Mouse (Mus musculus) intestine, embryonic 16.5 days (tissue): ENCODE results near the gene Astn1. TPM values are rescaled to one million over a fixed set of nuclear protein-coding genes. Genes with fewer than 3 reads are reported as not detected.
A peak's percentile ranks its signal among the peaks of the same experiment; 100 is the strongest.

Source experiments
- ATAC-seq: fragments of 200-750 bp; cut with Nextera tagmentation; 2 replicates; pipeline ENCODE4 v1.8.0; 2017; ENCODE audit warnings: moderate TSS enrichment, moderate library complexity
- H3K27ac ChIP-seq: fragments of 300-500 bp; sonication (generic); 2 replicates; pipeline ENCODE4 v1.5.1; 2014; ENCODE audit warnings: mild to moderate bottlenecking, low read length
- H3K27me3 ChIP-seq: fragments of 300-500 bp; sonication (generic); replicated peaks from 2 replicates; pipeline ENCODE4 v1.6.1; 2014; ENCODE audit warnings: low read length, control low read depth, mixed read lengths; ENCODE audit not compliant: control insufficient read depth, insufficient read depth
- H3K36me3 ChIP-seq: fragments of 300-500 bp; sonication (generic); 2 replicates; pipeline ENCODE4 v1.6.1; 2014; ENCODE audit warnings: low read length, control low read depth; ENCODE audit not compliant: control insufficient read depth, insufficient read depth
- H3K4me1 ChIP-seq: fragments of 300-500 bp; sonication (generic); 2 replicates; pipeline ENCODE4 v1.6.1; 2014; ENCODE audit warnings: low read length, control low read depth, mixed read lengths; ENCODE audit not compliant: control insufficient read depth, insufficient read depth
- H3K4me2 ChIP-seq: fragments of 300-500 bp; sonication (generic); 2 replicates; pipeline ENCODE4 v1.6.1; 2014; ENCODE audit warnings: low read depth, low read length, control low read depth
- H3K4me3 ChIP-seq: fragments of 300-500 bp; sonication (generic); 2 replicates; pipeline ENCODE4 v1.5.1; 2014; ENCODE audit warnings: mild to moderate bottlenecking, low read length
- H3K9ac ChIP-seq: fragments of 300-500 bp; sonication (generic); 2 replicates; pipeline ENCODE4 v1.6.1; 2014; ENCODE audit warnings: low read depth, low read length
- H3K9me3 ChIP-seq: fragments of 300-500 bp; sonication (generic); 2 replicates; pipeline ENCODE4 v1.6.1; 2016; ENCODE audit warnings: low read length, control low read depth; ENCODE audit not compliant: control insufficient read depth
- WGBS: fragments of 180-500 bp; shearing (Covaris S2); extraction: QIAGEN DNeasy Blood & Tissue Kit; methylation state at CpG from one replicate; pipeline ENCODE4 v1.1.7; 2014; 5-methylcytosine and 5-hydroxymethylcytosine counted together
- polyA plus RNA-seq: library from polyadenylated mRNA; unstranded; fragments of >200 nt; fragmentation: Nextera tagmentation; extraction: Ambion mirVana; gene quantifications from 2 replicates; pipeline ENCODE4 v1.2.1, GENCODE M21; 2015

Astn1 gene
- polyA plus RNA-seq, 1 experiment from 2014 or later, result 0.67 TPM

- WGBS, result 72% methylated on average over 1 of the region's 1 CpGs
Measured at GRCm38 (mm10) chr1:158607201-158607600, 245.1 kb downstream of the Astn1 start.

GRCm38 (mm10) chr1:158615202-158615601 is 253.1 kb downstream of the Astn1 start:
- Histone ChIP-seq H3K4me2 (no peak overlapping the region), H3K4me1 (no peaks in the 10 kb centered on the region), H3K27me3 (no peaks in the 10 kb centered on the region), H3K9me3 (no peaks in the 10 kb centered on the region), H3K36me3 (no peaks in the 10 kb centered on the region), H3K27ac (no peak overlapping the region), H3K4me3 (no peak overlapping the region), H3K9ac (no peak overlapping the region)
- no peak for ATAC-seq
- WGBS, result 92% methylated on average over 1 of the region's 1 CpGs

More at GRCm38 (mm10) chr1:158607201-158607600, 245.1 kb downstream of the Astn1 start:
- no peaks in the 10 kb centered on the region for H3K36me3 ChIP-seq
- H3K4me2 ChIP-seq, result no peak overlapping the region
- H3K9ac ChIP-seq, result no peak overlapping the region
- no peak overlapping the region for H3K27ac ChIP-seq
- no peak overlapping the region for H3K4me3 ChIP-seq
- ATAC-seq, result no peak
- H3K27me3 ChIP-seq, result no peaks in the 10 kb centered on the region
- no peaks in the 10 kb centered on the region for H3K4me1 ChIP-seq
- H3K9me3 ChIP-seq, result no peaks in the 10 kb centered on the region

GRCm38 (mm10) chr1:158617943-158618342 is 255.9 kb downstream of the Astn1 start:
- Histone ChIP-seq H3K4me1 (no peaks in the 10 kb centered on the region), H3K4me3 (no peak overlapping the region), H3K9ac (no peak overlapping the region), H3K9me3 (no peaks in the 10 kb centered on the region), H3K27ac (no peak overlapping the region), H3K27me3 (no peaks in the 10 kb centered on the region), H3K4me2 (no peak overlapping the region), H3K36me3 (no peaks in the 10 kb centered on the region)
- WGBS, result 75% methylated on average over 4 of the region's 4 CpGs
- ATAC-seq, result no peak

DNA sequence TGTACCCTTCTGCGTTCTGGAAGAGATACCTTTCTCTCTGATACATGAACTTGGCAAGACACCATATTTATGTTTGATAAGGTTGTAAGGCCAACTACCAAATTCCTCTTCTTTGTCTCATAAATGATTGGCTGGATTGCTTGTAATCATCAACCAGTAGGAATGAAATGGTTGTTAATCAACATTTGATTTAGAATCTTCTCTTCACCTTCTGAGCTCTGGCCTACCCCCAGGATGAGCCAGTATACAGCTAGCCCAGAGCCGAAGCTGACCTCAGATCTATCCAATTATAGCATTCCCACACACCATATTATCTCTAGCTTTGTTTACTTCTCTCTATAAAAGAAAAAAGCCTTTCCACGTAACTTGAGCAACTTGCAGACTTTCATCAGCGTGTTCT is 270.9 kb downstream of the Astn1 start:
- Histone ChIP-seq H3K9me3 (no peaks in the 10 kb centered on the region), H3K36me3 (no peaks in the 10 kb centered on the region), H3K9ac (no peak overlapping the region), H3K27me3 (no peaks in the 10 kb centered on the region), H3K4me3 (no peak overlapping the region), H3K27ac (no peak overlapping the region), H3K4me1 (no peaks in the 10 kb centered on the region), H3K4me2 (no peak overlapping the region)
- ATAC-seq, result no peak
- WGBS, result 65% methylated on average over 4 of the region's 4 CpGs

GRCm38 (mm10) chr1:158633441-158633840 is 271.4 kb downstream of the Astn1 start:
- no peak overlapping the region for H3K4me3 ChIP-seq
- no peaks in the 10 kb centered on the region for H3K27me3 ChIP-seq
- no peaks in the 10 kb centered on the region for H3K9me3 ChIP-seq
- no peak overlapping the region for H3K9ac ChIP-seq
- H3K4me1 ChIP-seq, result no peaks in the 10 kb centered on the region
- H3K36me3 ChIP-seq, result no peaks in the 10 kb centered on the region
- H3K4me2 ChIP-seq, result no peak overlapping the region
- no peak overlapping the region for H3K27ac ChIP-seq
- ATAC-seq, result no peak
- 71% methylated on average over 2 of the region's 2 CpGs for WGBS

DNA sequence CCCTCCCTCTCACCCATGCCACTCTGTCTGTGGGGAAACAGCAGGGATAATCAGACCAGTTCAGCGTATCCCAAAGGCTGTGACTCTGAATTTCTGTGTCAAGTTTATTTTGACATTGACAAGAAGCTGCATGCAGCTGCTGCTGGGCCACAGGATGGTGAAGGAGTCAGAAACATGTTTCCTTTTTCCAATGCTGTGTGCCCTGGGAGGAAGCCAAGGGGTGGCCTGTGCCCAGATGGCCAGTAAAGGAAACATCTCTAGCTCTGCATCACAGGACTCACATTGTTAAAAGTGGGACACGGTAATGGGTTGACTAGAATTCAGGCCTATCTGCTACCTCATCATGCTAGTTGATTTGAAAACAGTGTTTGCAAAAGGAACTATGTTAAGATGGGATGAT is 279.2 kb downstream of the Astn1 start:
- Histone ChIP-seq H3K9me3 (no peaks in the 10 kb centered on the region), H3K36me3 (no peaks in the 10 kb centered on the region), H3K9ac (no peak overlapping the region), H3K27ac (no peak overlapping the region), H3K4me1 (no peaks in the 10 kb centered on the region), H3K4me2 (no peak overlapping the region), H3K4me3 (no peak overlapping the region), H3K27me3 (no peaks in the 10 kb centered on the region)
- ATAC-seq, result no peak
- 79% methylated on average over 2 of the region's 2 CpGs for WGBS

DNA sequence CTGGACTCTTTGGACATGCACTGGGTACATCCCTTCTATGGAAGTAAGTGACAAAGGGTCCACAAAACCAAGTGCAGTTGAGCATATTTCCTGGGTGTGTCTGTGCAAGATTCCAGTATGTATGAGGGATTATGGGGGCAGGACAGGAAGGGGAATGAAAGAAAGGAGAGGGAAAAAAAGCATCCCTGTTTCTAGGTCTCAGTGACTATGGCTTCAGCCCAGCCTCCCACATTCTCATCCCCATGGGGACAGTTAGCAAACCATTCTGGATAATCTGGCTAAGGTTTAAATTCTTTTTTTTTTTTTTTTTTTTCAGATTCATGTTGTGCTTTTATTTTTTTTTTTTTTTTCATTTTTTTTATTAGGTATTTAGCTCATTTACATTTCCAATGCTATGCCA is 280.2 kb downstream of the Astn1 start:
- Histone ChIP-seq H3K4me2 (no peak overlapping the region), H3K9ac (no peak overlapping the region), H3K4me1 (no peaks in the 10 kb centered on the region), H3K27me3 (no peaks in the 10 kb centered on the region), H3K36me3 (no peaks in the 10 kb centered on the region), H3K4me3 (no peak overlapping the region), H3K9me3 (no peaks in the 10 kb centered on the region), H3K27ac (no peak overlapping the region)
- no peak for ATAC-seq

DNA sequence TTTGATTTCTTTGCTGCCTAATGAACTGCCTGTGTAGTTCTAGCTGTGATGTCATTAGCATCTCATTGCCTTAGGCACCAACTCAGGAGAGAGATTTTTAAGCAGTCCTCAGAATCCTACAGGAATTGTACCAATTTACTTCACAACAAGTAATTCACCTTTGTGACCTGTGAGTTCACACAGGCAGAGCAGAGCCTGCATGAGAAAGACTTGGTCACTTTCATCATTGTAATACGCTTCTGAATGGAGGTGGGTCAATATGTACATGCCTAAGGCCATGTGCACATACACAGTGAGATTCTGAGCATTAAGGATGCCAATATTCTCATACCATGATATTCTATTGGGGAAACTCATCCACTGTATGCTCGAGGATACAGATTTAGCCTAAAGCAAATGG is 290.7 kb downstream of the Astn1 start:
- no peaks in the 10 kb centered on the region for H3K4me1 ChIP-seq
- no peaks in the 10 kb centered on the region for H3K27me3 ChIP-seq
- H3K9ac ChIP-seq, result no peak overlapping the region
- no peak overlapping the region for H3K4me2 ChIP-seq
- no peaks in the 10 kb centered on the region for H3K36me3 ChIP-seq
- no peak overlapping the region for H3K27ac ChIP-seq
- no peak for ATAC-seq
- H3K9me3 ChIP-seq, result no peaks in the 10 kb centered on the region
- no peak overlapping the region for H3K4me3 ChIP-seq
- WGBS, result 79% methylated on average over 2 of the region's 2 CpGs

- Histone ChIP-seq H3K9me3 (no peaks in the 10 kb centered on the region), H3K4me1 (no peaks in the 10 kb centered on the region), H3K27me3 (no peaks in the 10 kb centered on the region), H3K4me3 (no peak overlapping the region), H3K27ac (no peak overlapping the region), H3K4me2 (no peak overlapping the region), H3K36me3 (no peaks in the 10 kb centered on the region), H3K9ac (no peak overlapping the region)
- peak; percentile 71; the same call in 1 of the 2 replicates for ATAC-seq
- 31% methylated on average over 4 of the region's 4 CpGs for WGBS
Measured at GRCm38 (mm10) chr1:158653808-158654520, 291.9 kb downstream of the Astn1 start.
